Mouse (Mus musculus) heart, embryonic 14.5 days (tissue): Measurements from ENCODE around the gene Ntng1. TPM values are rescaled to one million over a fixed set of nuclear protein-coding genes. Genes with fewer than 3 reads are reported as not detected.

Source experiments
- ATAC-seq: fragments of 200-750 bp; cut with Nextera tagmentation; 2 replicates; pipeline ENCODE4 v1.8.0; 2017; ENCODE audit warnings: low read depth, moderate TSS enrichment; ENCODE audit not compliant: insufficient number of reproducible peaks, insufficient read depth, low FRiP score
- H3K27ac ChIP-seq, 2 experiments: fragments of 200-500 bp in 1 of 2; fragments of 300-500 bp in 1 of 2; sonication (generic) in 1 of 2; replicated peaks in 1 of 2; 2 replicates each; pipeline ENCODE4 v1.5.1; 2012 to 2014; ENCODE audit warnings: low read depth in 2 of 2, low read length in 2 of 2, control low read depth in 1 of 2, mild to moderate bottlenecking in 1 of 2, mixed read lengths in 1 of 2; ENCODE audit not compliant: control insufficient read depth in 1 of 2, insufficient read depth in 1 of 2
- H3K27me3 ChIP-seq: fragments of 300-500 bp; sonication (generic); 2 replicates; pipeline ENCODE4 v1.6.1; 2014; ENCODE audit warnings: mild to moderate bottlenecking, low read length, control low read depth; ENCODE audit not compliant: control insufficient read depth, insufficient read depth
- H3K36me3 ChIP-seq: fragments of 300-500 bp; sonication (generic); 2 replicates; pipeline ENCODE4 v1.6.1; 2014; ENCODE audit warnings: mild to moderate bottlenecking, control low read depth, low read length, mixed read lengths; ENCODE audit not compliant: control insufficient read depth, insufficient read depth
- H3K4me1 ChIP-seq, 2 experiments: fragments of 200-500 bp in 1 of 2; fragments of 300-500 bp in 1 of 2; sonication (generic) in 1 of 2; 2 replicates each; pipeline ENCODE4 v1.6.1; 2012 to 2014; ENCODE audit warnings: low read length in 2 of 2, control low read depth in 1 of 2, mixed read lengths in 1 of 2; ENCODE audit not compliant: control insufficient read depth in 2 of 2, insufficient read depth in 2 of 2
- H3K4me2 ChIP-seq: fragments of 300-500 bp; sonication (generic); 2 replicates; pipeline ENCODE4 v1.6.1; 2014; ENCODE audit warnings: mild to moderate bottlenecking, low read length
- H3K4me3 ChIP-seq, 2 experiments: fragments of 200-500 bp in 1 of 2; fragments of 300-500 bp in 1 of 2; sonication (generic) in 1 of 2; 2 replicates each; pipeline ENCODE4 v1.5.1; 2012 to 2014; ENCODE audit warnings: low read length in 2 of 2, mild to moderate bottlenecking in 2 of 2, control low read depth in 1 of 2, low read depth in 1 of 2, moderate library complexity in 1 of 2; ENCODE audit not compliant: control insufficient read depth in 1 of 2, insufficient read depth in 1 of 2
- H3K9ac ChIP-seq: fragments of 300-500 bp; sonication (generic); 2 replicates; pipeline ENCODE4 v1.6.1; 2014; ENCODE audit warnings: mild to moderate bottlenecking, low read length
- H3K9me3 ChIP-seq: fragments of 300-500 bp; sonication (generic); 2 replicates; pipeline ENCODE4 v1.6.1; 2016; ENCODE audit warnings: low read length, control low read depth; ENCODE audit not compliant: control insufficient read depth
- WGBS: fragments of 180-500 bp; shearing (Covaris S2); extraction: QIAGEN DNeasy Blood & Tissue Kit; methylation state at CpG from one replicate; pipeline ENCODE4 v1.1.7; 2014; 5-methylcytosine and 5-hydroxymethylcytosine counted together
- polyA plus RNA-seq: library from polyadenylated mRNA; unstranded; fragments of >200 nt; fragmentation: Nextera tagmentation; extraction: Ambion mirVana; gene quantifications from 2 replicates; pipeline ENCODE4 v1.2.1, GENCODE M21; 2014

Ntng1 gene
- polyA plus RNA-seq, 1 experiment from 2014 or later = 0.26 TPM

DNA sequence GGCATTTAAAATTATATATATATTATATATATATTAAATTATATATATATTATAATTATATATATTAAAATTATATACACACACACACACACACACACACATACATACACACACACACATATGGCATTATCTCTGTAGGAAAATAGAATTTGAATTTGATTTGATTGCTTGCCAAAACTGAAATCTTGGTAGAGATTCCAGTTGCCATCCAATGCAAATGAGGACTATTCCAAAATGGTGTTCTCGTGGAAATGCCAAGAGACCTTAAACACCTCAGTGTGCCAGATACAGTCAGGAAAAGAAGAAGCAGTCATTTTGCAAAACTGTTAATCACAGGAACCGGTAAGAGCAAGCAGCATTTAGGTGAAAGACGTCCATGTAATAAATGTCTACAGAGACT is 51.3 kb downstream of the Ntng1 start:
- WGBS = 85% methylated on average over 3 of the region's 3 CpGs
- H3K9me3 ChIP-seq = no peaks in the 10 kb centered on the region
- no peaks in the 10 kb centered on the region for H3K36me3 ChIP-seq
- H3K4me3 ChIP-seq = no peak overlapping the region
- H3K27ac ChIP-seq = no peak overlapping the region
- no peak overlapping the region for H3K9ac ChIP-seq
- no peak for ATAC-seq
- no peak overlapping the region for H3K4me2 ChIP-seq
- no peaks in the 10 kb centered on the region for H3K4me1 ChIP-seq
- H3K27me3 ChIP-seq = no peaks in the 10 kb centered on the region

GRCm38 (mm10) chr3:110087189-110087588 is 56.6 kb downstream of the Ntng1 start:
- Histone ChIP-seq H3K9me3 (no peaks in the 10 kb centered on the region), H3K27ac (no peak overlapping the region), H3K4me3 (no peak overlapping the region), H3K36me3 (no peaks in the 10 kb centered on the region), H3K4me1 (no peaks in the 10 kb centered on the region), H3K4me2 (no peak overlapping the region), H3K27me3 (no peaks in the 10 kb centered on the region), H3K9ac (no peak overlapping the region)
- 75% methylated on average over 6 of the region's 6 CpGs for WGBS
- no peak for ATAC-seq

DNA sequence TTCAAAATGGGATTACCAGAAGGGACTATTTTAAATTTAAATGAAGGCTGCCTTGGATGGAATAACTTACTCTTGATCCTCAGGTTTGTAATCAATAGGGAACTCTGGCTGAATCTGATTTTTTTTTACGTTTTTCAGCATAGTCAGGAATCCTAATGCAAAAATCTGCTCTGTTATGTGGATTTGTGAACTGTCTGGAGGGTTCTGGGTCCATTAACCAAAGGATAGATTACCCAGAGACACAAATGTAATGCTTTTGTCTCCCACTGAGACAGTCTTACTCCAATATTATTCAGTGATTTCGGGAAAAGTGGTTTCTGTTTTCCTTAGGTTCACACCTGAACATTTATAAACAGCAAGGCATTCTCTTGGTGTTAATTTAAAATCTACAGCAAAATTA is 58.5 kb downstream of the Ntng1 start:
- 62% methylated on average over 2 of the region's 2 CpGs for WGBS
- no peaks in the 10 kb centered on the region for H3K27me3 ChIP-seq
- H3K36me3 ChIP-seq = no peaks in the 10 kb centered on the region
- no peak overlapping the region for H3K4me3 ChIP-seq
- no peak overlapping the region for H3K4me2 ChIP-seq
- no peaks in the 10 kb centered on the region for H3K4me1 ChIP-seq
- no peak overlapping the region for H3K27ac ChIP-seq
- H3K9ac ChIP-seq = no peak overlapping the region
- no peaks in the 10 kb centered on the region for H3K9me3 ChIP-seq
- no peak for ATAC-seq

DNA sequence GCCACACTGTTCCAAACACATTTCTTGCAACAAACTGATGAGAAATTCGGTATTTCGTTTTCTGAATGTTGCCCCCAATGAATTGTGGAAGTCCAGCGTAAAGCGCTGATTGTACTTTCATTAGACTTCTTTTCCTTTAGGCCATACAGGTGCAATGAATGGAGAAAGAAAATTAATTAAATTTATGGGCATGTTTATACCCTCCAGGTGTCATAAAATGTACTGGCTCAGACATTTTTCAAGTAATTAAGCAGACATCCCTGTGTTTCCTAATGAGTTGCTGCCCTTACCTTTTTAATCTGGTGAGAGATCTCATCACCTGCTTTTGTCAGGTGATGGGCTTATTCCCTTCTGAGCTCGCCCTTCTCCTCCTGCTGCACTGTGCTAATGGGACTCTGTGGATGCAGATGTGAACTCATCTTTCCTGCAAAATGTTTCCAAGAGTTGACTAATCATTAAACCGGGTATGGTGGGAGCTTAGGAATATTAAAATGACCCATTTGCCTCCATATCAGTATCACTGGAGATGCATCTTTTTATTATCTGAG is 79.0 kb downstream of the Ntng1 start:
- Histone ChIP-seq H3K9ac (no peak overlapping the region), H3K4me3 (no peak overlapping the region), H3K27me3 (no peaks in the 10 kb centered on the region), H3K27ac (no peak overlapping the region), H3K36me3 (no peaks in the 10 kb centered on the region), H3K4me2 (no peak overlapping the region), H3K4me1 (no peaks in the 10 kb centered on the region), H3K9me3 (no peaks in the 10 kb centered on the region)
- ATAC-seq = no peak
- WGBS = 85% methylated on average over 6 of the region's 6 CpGs

DNA sequence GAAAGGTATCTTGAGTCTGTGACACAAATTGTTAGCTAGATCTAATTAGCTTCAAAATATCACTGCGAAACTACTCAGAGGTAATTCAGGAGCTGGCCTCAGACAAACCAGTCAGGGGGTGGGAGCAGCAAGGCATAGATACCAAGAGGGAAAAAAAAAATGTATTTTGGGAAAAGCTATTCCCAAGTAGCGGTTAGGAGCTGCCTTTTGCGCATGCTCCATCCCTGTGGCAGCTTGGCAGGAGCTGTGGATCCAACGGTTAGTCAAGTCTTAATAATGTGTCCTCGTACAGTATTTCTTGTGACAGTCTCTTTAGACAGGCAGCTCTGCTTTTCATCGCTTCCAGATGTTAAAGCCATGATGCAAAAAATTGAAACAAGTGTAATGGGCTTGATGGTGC is 87.9 kb downstream of the Ntng1 start:
- Histone ChIP-seq H3K4me2 (no peak overlapping the region), H3K27me3 (no peaks in the 10 kb centered on the region), H3K4me1 (no peaks in the 10 kb centered on the region), H3K9ac (no peak overlapping the region), H3K36me3 (no peaks in the 10 kb centered on the region), H3K4me3 (no peak overlapping the region), H3K9me3 (no peaks in the 10 kb centered on the region), H3K27ac (no peak overlapping the region)
- WGBS = 86% methylated on average over 6 of the region's 6 CpGs
- ATAC-seq = no peak

DNA sequence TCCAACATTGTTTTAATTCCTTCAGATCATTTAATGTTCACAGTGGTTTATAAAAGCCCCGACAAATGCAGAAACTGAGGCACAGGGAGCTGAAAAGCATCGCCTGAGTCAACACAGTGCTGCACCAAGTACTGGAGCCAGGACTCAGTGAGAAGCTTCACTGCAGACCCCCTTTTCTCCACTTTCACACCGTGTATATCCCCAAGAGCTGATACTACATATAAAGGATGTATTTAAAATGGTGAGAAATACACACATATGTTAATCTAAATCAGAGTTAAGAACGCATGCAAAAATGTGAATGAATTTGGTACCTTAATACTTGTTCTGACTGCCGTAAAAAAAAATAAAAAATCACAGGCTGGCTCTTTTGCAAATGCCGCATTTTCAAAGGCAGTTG is 88.4 kb downstream of the Ntng1 start:
- Histone ChIP-seq H3K4me2 (no peak overlapping the region), H3K4me3 (no peak overlapping the region), H3K4me1 (no peaks in the 10 kb centered on the region), H3K9ac (no peak overlapping the region), H3K9me3 (no peaks in the 10 kb centered on the region), H3K36me3 (no peaks in the 10 kb centered on the region), H3K27ac (no peak overlapping the region), H3K27me3 (no peaks in the 10 kb centered on the region)
- ATAC-seq = no peak
- WGBS = 82% methylated on average over 6 of the region's 6 CpGs

GRCm38 (mm10) chr3:110054125-110054524 is 89.7 kb downstream of the Ntng1 start:
- no peak overlapping the region for H3K9ac ChIP-seq
- H3K4me1 ChIP-seq = no peaks in the 10 kb centered on the region
- ATAC-seq = no peak
- no peak overlapping the region for H3K4me3 ChIP-seq
- no peaks in the 10 kb centered on the region for H3K27me3 ChIP-seq
- H3K9me3 ChIP-seq = no peaks in the 10 kb centered on the region
- H3K4me2 ChIP-seq = no peak overlapping the region
- WGBS = 81% methylated on average over 2 of the region's 2 CpGs
- no peaks in the 10 kb centered on the region for H3K36me3 ChIP-seq
- no peak overlapping the region for H3K27ac ChIP-seq

DNA sequence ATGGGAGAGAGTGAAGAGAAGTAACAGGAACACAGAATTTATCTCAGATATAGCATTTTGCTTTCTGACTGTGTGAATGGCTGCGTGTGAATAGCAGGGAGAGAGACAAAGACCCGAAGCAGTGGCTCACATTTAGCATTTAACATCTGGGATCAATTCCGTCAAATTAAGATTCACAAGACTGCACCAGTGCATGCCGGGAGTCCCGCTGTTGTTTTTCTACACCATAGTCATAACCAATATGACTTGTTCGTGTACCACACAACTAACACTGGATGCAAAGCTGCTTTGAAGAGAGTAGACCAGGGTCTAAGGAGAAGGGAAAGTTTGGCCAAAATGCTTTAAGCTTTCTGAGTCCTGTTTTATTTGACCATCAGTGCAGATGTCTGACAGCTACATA is 95.7 kb downstream of the Ntng1 start:
- H3K9me3 ChIP-seq = no peaks in the 10 kb centered on the region
- H3K27me3 ChIP-seq = no peaks in the 10 kb centered on the region
- no peaks in the 10 kb centered on the region for H3K4me1 ChIP-seq
- H3K36me3 ChIP-seq = no peaks in the 10 kb centered on the region
- no peak overlapping the region for H3K4me3 ChIP-seq
- ATAC-seq = no peak
- WGBS = 73% methylated on average over 6 of the region's 6 CpGs
- no peak overlapping the region for H3K27ac ChIP-seq
- H3K4me2 ChIP-seq = no peak overlapping the region
- H3K9ac ChIP-seq = no peak overlapping the region
